Mouse (Mus musculus): ENCODE measurements around the gene Ebf1.

- TF ChIP-seq CTCF (IDR thresholded peaks at IDR 0.05), result no peak
- no peak for TF ChIP-seq EP300 (IDR thresholded peaks at IDR 0.05)
Measured at GRCm38 (mm10) chr11:44700181-44700580, 83.1 kb downstream of the Ebf1 start.
